Mouse (Mus musculus) embryonic facial prominence, embryonic 11.5 days (tissue): ENCODE results near the gene Apobec2. TPM values are rescaled to one million over a fixed set of nuclear protein-coding genes. Genes with fewer than 3 reads are reported as not detected.

Experiments used
- ATAC-seq: fragments of 200-750 bp; cut with Nextera tagmentation; replicated peaks from 2 replicates; pipeline ENCODE4 v1.8.0; 2017; ENCODE audit warnings: low read depth; ENCODE audit not compliant: insufficient number of reproducible peaks, low FRiP score, low TSS enrichment
- DNase-seq: peaks from one replicate; pipeline ENCODE4 v3.0.0-alpha.2; 2015; ENCODE audit warnings: low spot score
- H3K27ac ChIP-seq: fragments of 300-500 bp; sonication (generic); replicated peaks from 2 replicates; pipeline ENCODE4 v1.5.1; 2014; ENCODE audit warnings: mild to moderate bottlenecking, low read depth, low read length, control low read depth
- H3K27me3 ChIP-seq: fragments of 300-500 bp; sonication (generic); 2 replicates; pipeline ENCODE4 v1.6.1; 2014; ENCODE audit warnings: mild to moderate bottlenecking, low read length, moderate library complexity, mixed read lengths; ENCODE audit not compliant: control insufficient read depth, insufficient read depth
- H3K36me3 ChIP-seq: fragments of 300-500 bp; sonication (generic); replicated peaks from 2 replicates; pipeline ENCODE4 v1.6.1; 2014; ENCODE audit warnings: low read depth, mild to moderate bottlenecking, low read length, moderate library complexity, mixed read lengths; ENCODE audit not compliant: control insufficient read depth, insufficient read depth
- H3K4me1 ChIP-seq: fragments of 300-500 bp; sonication (generic); 2 replicates; pipeline ENCODE4 v1.6.1; 2014; ENCODE audit warnings: low read length, mixed read lengths; ENCODE audit not compliant: control insufficient read depth, insufficient read depth
- H3K4me2 ChIP-seq: fragments of 300-500 bp; sonication (generic); 2 replicates; pipeline ENCODE4 v1.6.1; 2014; ENCODE audit warnings: low read depth, mild to moderate bottlenecking, control low read depth, low read length, moderate library complexity
- H3K4me3 ChIP-seq: fragments of 300-500 bp; sonication (generic); 2 replicates; pipeline ENCODE4 v1.5.1; 2014; ENCODE audit warnings: low read depth, low read length, control low read depth
- H3K9ac ChIP-seq: fragments of 300-500 bp; sonication (generic); replicated peaks from 2 replicates; pipeline ENCODE4 v1.6.1; 2014; ENCODE audit warnings: mild to moderate bottlenecking, control low read depth, low read length
- H3K9me3 ChIP-seq: fragments of 300-500 bp; sonication (generic); replicated peaks from 2 replicates; pipeline ENCODE4 v1.6.1; 2016; ENCODE audit warnings: mild to moderate bottlenecking, low read length, inconsistent platforms, mixed read lengths; ENCODE audit not compliant: control insufficient read depth
- WGBS: fragments of 180-500 bp; shearing (Covaris S2); extraction: QIAGEN DNeasy Blood & Tissue Kit; methylation state at CpG from one replicate; pipeline ENCODE4 v1.1.7; 2014; 5-methylcytosine and 5-hydroxymethylcytosine counted together
- polyA plus RNA-seq: library from polyadenylated mRNA; unstranded; fragments of >200 nt; fragmentation: Nextera tagmentation; extraction: Ambion mirVana; gene quantifications from 2 replicates; pipeline ENCODE4 v1.2.1, GENCODE M21; 2014

Apobec2 gene
- polyA plus RNA-seq, 1 experiment from 2014 or later: 2.0 TPM

DNA sequence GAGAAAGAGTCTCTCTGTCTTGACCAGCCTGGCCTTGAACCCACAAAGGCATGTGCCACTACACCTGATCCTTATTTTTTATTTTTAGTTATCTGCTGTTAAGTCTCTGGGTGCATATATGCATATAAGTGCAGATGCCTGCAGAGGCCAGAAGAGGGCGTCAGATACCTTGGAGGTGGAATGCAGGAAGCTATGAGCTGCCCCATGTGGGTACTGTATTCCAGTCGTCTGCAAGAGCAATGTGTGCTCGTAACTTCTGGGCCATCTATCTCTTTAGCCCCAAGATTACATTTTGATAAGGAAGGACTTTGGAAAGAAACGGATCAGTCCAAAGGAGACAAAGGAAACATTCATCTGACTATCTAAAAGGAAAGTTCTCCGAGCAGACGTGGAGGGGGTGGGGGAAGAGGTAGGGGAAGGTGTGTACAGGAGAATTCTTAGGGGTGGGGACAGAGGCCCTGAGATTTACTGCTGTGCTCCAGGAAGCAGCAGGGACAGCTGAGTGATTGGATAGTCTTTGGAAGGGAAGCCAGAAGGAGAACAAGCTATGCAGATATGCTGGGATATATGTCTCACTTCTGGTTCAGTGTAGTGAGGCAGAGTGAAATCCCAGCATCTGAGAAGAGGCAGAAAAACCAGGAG, 1.1 kb upstream of the Apobec2 start:
- no peak for ATAC-seq
- no peak overlapping the region for H3K27ac ChIP-seq

DNA sequence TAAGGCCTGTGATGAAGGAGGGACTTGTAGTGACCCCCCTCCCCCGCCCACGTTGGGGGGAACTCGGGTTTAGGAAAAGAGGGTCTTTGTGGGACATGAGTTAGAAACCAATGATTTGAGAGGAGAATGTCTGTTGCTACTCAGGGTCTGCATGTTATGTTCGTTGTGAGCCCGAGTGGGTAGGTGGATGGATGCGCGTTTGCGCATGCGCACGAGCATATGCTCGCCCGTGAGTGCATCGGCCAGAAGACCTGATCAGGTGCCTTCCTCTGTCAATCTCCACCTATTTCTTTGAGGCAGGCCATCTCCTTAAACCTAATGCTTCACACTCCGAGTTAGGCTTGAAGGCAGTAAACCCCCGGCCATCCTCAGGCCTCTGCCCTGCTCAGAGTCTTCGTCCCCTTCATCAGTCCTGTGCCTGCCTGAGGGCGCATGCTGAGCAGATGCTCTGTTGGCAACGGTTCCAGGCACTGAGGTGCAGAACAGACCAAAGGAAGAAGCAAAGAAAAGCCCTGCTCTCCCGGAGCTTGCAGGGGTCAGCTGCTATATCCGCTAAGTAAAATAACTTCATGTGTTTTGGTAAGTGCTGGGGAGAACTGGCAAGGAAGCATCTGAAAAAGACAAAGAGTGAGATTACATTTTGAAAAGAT, 401 bp upstream of the Apobec2 start:
- Histone ChIP-seq H3K4me3 (no peak overlapping the region), H3K27ac (no peak overlapping the region), H3K4me1 (no peaks in the 10 kb centered on the region), H3K9me3 (no peaks in the 10 kb centered on the region), H3K4me2 (no peak overlapping the region), H3K27me3 (no peaks in the 10 kb centered on the region), H3K9ac (no peak overlapping the region), H3K36me3 (no peaks in the 10 kb centered on the region)
- DNase-seq: no peak
- no peak for ATAC-seq
- 70% methylated on average over 20 of the region's 20 CpGs for WGBS

More for the DNA sequence above, 1.1 kb upstream of the Apobec2 start:
- no peak overlapping the region for H3K4me3 ChIP-seq
- no peak overlapping the region for H3K9ac ChIP-seq
- H3K27me3 ChIP-seq: no peaks in the 10 kb centered on the region
- 64% methylated on average over 6 of the region's 6 CpGs for WGBS
- DNase-seq: no peak
- H3K4me2 ChIP-seq: no peak overlapping the region
- H3K36me3 ChIP-seq: no peaks in the 10 kb centered on the region
- H3K4me1 ChIP-seq: no peaks in the 10 kb centered on the region
- H3K9me3 ChIP-seq: no peaks in the 10 kb centered on the region

DNA sequence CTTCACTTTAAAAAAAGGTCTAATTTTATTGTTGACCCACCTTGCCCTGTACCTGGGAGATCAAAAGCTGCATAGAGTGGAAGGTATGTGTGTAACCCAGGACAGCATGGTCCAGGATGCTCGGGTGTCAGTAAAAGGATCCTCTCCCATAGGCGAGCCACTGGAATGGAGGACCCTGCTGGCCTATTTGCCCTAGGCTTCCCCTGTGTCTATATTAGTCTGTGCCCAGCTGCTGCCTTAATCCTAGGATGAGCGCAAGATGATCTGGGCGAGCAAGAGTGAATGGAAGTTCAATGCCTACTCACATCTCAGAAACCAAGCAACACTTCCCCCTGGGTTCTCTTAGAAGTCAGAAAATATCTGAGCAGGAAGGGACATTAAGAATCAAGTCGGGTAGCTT, 1.7 kb downstream of the Apobec2 start:
- no peaks in the 10 kb centered on the region for H3K4me1 ChIP-seq
- ATAC-seq: no peak
- H3K4me2 ChIP-seq: no peak overlapping the region

DNA sequence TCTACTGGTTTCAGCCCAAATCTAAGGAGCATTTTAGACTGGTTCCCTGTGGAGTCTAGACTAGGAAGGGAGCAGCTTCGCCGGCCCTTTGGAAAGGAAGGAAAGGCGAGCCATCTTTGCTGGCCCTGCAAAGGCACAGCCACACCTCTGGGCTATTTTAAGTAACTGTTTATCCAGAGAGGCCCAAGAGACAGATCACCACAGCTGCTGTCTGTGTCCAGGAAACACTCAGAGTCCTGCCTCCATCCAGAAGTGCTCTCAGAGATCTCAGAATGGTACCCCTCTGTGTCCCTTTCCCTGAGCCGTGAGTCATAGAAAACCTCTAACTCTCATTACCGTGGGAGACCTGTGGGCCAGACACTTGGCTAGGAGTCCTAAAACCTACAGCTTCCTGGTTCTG, 2.3 kb downstream of the Apobec2 start:
- Histone ChIP-seq H3K9ac (no peak overlapping the region), H3K27me3 (no peaks in the 10 kb centered on the region), H3K4me1 (no peaks in the 10 kb centered on the region), H3K4me2 (no peak overlapping the region), H3K9me3 (no peaks in the 10 kb centered on the region), H3K4me3 (no peak overlapping the region), H3K27ac (no peak overlapping the region), H3K36me3 (no peaks in the 10 kb centered on the region)
- WGBS: 26% methylated on average over 5 of the region's 5 CpGs
- DNase-seq: no peak
- no peak for ATAC-seq

More for the DNA sequence above, 1.7 kb downstream of the Apobec2 start:
- Histone ChIP-seq H3K36me3 (no peaks in the 10 kb centered on the region), H3K9ac (no peak overlapping the region), H3K27ac (no peak overlapping the region), H3K9me3 (no peaks in the 10 kb centered on the region), H3K4me3 (no peak overlapping the region), H3K27me3 (no peaks in the 10 kb centered on the region)
- WGBS: 63% methylated on average over 5 of the region's 5 CpGs
- DNase-seq: no peak

DNA sequence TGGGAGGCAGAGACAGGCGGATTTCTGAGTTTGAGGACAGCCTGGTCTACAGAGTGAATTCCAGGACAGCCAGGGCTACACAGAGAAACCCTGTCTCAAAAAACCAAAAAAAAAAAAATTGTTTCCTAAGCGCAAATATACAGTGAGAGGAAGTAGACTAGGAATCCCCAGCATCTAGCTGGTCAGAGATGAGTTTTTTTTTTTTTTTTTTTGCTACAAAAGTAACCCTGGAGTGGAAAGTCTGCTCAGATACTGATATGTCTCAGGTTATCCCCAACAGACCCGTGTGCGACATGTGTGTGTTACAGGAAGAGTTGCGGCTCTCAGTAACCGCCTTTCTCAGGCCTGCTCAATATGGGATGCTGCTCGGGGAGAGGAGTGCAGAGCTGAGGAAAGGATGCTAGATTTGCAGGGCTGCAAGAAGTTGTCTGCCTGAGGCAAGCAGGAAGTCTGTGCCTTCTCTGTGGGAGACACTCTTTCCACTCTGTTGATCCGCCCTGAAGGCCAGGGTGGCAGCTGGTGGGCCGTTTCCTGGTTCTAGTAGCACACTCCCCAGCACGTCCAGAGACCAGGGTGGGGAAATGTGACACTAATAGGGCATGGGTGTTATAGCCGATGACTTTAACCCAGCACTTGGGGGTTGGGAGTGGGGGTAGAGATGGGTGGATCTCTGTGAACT, 4.7 kb downstream of the Apobec2 start:
- no peak overlapping the region for H3K9ac ChIP-seq
- no peaks in the 10 kb centered on the region for H3K4me1 ChIP-seq
- H3K4me3 ChIP-seq: no peak overlapping the region
- H3K27ac ChIP-seq: no peak overlapping the region
- no peaks in the 10 kb centered on the region for H3K9me3 ChIP-seq
- no peaks in the 10 kb centered on the region for H3K36me3 ChIP-seq
- no peak overlapping the region for H3K4me2 ChIP-seq
- no peak for ATAC-seq
- no peak for DNase-seq
- 50% methylated on average over 11 of the region's 11 CpGs for WGBS
- H3K27me3 ChIP-seq: no peaks in the 10 kb centered on the region

DNA sequence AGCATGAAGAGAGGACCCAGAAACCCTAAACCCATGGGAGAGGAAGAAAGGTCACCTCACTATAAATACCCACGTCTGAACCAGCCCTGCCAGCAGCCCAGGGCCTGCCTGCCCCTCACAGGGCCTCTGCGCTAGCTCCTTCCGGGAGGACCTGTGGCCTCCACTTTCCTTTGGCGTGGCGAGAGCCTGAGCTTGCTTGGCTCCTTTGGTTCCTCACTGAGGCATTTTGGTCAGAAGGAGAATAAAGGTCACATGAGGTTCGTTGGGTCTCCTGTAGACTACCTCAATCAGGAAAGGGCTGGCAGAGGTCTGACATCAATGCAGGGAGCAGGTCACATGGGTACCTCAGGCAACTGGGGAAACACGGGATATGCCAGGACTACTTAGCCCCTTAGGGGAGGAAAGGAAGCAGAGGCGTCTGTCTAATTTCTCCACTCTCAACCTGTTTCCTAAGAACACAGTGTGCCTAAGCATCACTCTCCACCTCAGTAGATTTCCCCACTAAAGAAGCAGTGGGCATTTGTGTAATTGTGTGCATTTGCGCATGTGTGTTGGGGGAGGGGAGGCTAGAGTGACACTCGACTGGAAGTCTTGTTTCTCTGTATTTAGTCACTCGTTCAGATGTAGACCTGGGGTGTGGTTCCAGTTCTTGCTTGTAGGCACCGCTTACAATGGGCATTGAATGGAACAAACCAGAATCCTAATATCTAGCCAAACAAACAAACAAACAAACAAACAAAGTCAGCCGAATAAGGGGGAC, 5.6 kb downstream of the Apobec2 start:
- Histone ChIP-seq H3K36me3 (no peaks in the 10 kb centered on the region), H3K4me2 (no peak overlapping the region), H3K4me3 (no peak overlapping the region), H3K27ac (no peak overlapping the region), H3K9me3 (no peaks in the 10 kb centered on the region), H3K9ac (no peak overlapping the region), H3K27me3 (no peaks in the 10 kb centered on the region), H3K4me1 (no peaks in the 10 kb centered on the region)
- ATAC-seq: no peak
- peak; percentile 23 for DNase-seq
- whole genome bisulfite sequencing: 50% methylated on average over 13 of the region's 13 CpGs

DNA sequence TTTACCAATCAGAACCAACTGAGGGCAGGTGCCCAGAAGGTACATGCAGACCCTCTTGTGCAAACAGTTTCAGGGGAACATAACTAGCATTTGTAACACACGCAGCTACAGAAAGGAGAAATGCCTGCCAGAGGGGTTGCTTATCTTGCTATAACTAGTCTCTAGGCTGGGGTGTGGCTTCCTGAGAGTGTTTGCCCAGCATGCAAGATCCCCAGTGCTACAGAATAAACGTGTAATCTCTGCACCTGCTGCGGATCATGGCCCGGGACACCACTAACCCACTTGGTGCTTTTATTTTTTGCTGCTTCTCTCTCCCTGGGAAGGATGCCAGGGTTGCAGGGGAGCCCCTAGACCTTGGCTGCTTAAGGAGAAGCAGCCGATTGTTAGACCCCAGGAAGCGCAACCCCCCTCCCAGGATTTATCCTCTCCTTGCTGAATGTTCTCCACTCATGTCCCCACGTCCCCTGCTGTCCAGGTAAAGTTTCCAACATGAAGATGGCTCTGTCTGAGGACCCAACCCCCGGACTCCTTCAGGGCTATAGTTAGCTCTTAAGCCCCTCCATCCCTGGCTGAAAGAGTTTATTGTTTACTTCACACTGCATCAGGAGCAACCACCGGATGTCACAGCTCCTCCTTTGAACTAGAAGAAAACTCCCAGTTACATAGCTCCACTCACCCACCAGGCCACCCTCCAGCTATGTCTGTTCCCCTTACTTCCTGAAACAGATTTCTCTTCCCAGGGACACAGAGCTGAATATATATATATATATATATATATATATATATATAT, 6.7 kb downstream of the Apobec2 start:
- Histone ChIP-seq H3K9me3 (no peaks in the 10 kb centered on the region), H3K27me3 (no peaks in the 10 kb centered on the region), H3K9ac (no peak overlapping the region), H3K4me2 (no peak overlapping the region), H3K36me3 (no peaks in the 10 kb centered on the region), H3K4me3 (no peak overlapping the region), H3K27ac (no peak overlapping the region), H3K4me1 (no peaks in the 10 kb centered on the region)
- WGBS: 40% methylated on average over 9 of the region's 9 CpGs
- ATAC-seq (no peak), DNase-seq (no peak)
